Mouse (Mus musculus): Measurements from ENCODE around the gene Slc6a9.

Gene Slc6a9

GRCm38 (mm10) chr4:117878301-117878700, 44.0 kb downstream of the Slc6a9 start:
- DNase-seq (ENCODE audit: low spot score in 2 of 2) = peak in 1 of 2 experiments; percentile 52

GRCm38 (mm10) chr4:117878703-117879102, 44.4 kb downstream of the Slc6a9 start:
- DNase-seq (ENCODE audit: low spot score in 2 of 2) = no peak

GRCm38 (mm10) chr4:117882701-117883691, 48.7 kb downstream of the Slc6a9 start, which contains the start of gene B4galt2:
Gene B4galt2 (minus strand): TSS chr4:117883487.
- DNase-seq (ENCODE audit: low spot score in 2 of 2) = no peak

GRCm38 (mm10) chr4:117884146-117884545, 49.8 kb downstream of the Slc6a9 start:
- DNase-seq (ENCODE audit: low spot score in 2 of 2) = no peak

- no peak for DNase-seq (ENCODE audit: low spot score in 2 of 2)
These were observed 50.8 kb downstream of the Slc6a9 start for GRCm38 (mm10) chr4:117885093-117885492.

GRCm38 (mm10) chr4:117885994-117886393, 51.7 kb downstream of the Slc6a9 start:
- DNase-seq (ENCODE audit: low spot score in 2 of 2) = no peak

- peak in 1 of 2 experiments; percentile 52 for DNase-seq (ENCODE audit: low spot score in 2 of 2)
These were observed 52.3 kb downstream of the Slc6a9 start for GRCm38 (mm10) chr4:117886644-117887043.

GRCm38 (mm10) chr4:117887133-117887532, 52.8 kb downstream of the Slc6a9 start, which contains the start of gene Atp6v0b:
Gene Atp6v0b (minus strand): TSS chr4:117887333.
- peak; percentile 89 to 97 for DNase-seq (ENCODE audit: low spot score in 2 of 2)

- no peak for DNase-seq (ENCODE audit: low spot score in 2 of 2)
These were observed 53.6 kb downstream of the Slc6a9 start for GRCm38 (mm10) chr4:117887920-117888319.

- no peak for DNase-seq (ENCODE audit: low spot score in 2 of 2)
These were observed 55.2 kb downstream of the Slc6a9 start for GRCm38 (mm10) chr4:117889471-117889870.

GRCm38 (mm10) chr4:117890031-117890430, 55.7 kb downstream of the Slc6a9 start:
- DNase-seq (ENCODE audit: low spot score in 2 of 2) = no peak

GRCm38 (mm10) chr4:117890750-117891149, 56.4 kb downstream of the Slc6a9 start:
- no peak for DNase-seq (ENCODE audit: low spot score in 2 of 2)

- DNase-seq (ENCODE audit: low spot score in 2 of 2) = peak; percentile 67 to 88
These were observed 57.4 kb downstream of the Slc6a9 start, which contains the start of gene Dph2 for GRCm38 (mm10) chr4:117891738-117892161. Gene Dph2 (minus strand): TSS chr4:117892032.

GRCm38 (mm10) chr4:117893376-117893775, 59.1 kb downstream of the Slc6a9 start:
- DNase-seq (ENCODE audit: low spot score in 2 of 2) = peak in 1 of 2 experiments; percentile 82

GRCm38 (mm10) chr4:117894601-117895000, 60.3 kb downstream of the Slc6a9 start:
- DNase-seq (ENCODE audit: low spot score in 2 of 2) = no peak

GRCm38 (mm10) chr4:117895339-117895738, 61.0 kb downstream of the Slc6a9 start:
- peak in 1 of 2 experiments; percentile 9 for DNase-seq (ENCODE audit: low spot score in 2 of 2)

- no peak for DNase-seq (ENCODE audit: low spot score in 2 of 2)
These were observed 61.7 kb downstream of the Slc6a9 start for GRCm38 (mm10) chr4:117896031-117896430.

- DNase-seq (ENCODE audit: low spot score in 2 of 2) = no peak
These were observed 63.8 kb downstream of the Slc6a9 start for GRCm38 (mm10) chr4:117898111-117898510.

- no peak for DNase-seq (ENCODE audit: low spot score in 2 of 2)
These were observed 69.8 kb downstream of the Slc6a9 start for GRCm38 (mm10) chr4:117904094-117904493.

- no peak for DNase-seq (ENCODE audit: low spot score in 2 of 2)
These were observed 70.5 kb downstream of the Slc6a9 start for GRCm38 (mm10) chr4:117904761-117905160.

- no peak for DNase-seq (ENCODE audit: low spot score in 2 of 2)
These were observed 71.9 kb downstream of the Slc6a9 start for GRCm38 (mm10) chr4:117906196-117906595.

GRCm38 (mm10) chr4:117908834-117909453, 74.6 kb downstream of the Slc6a9 start:
- DNase-seq (ENCODE audit: low spot score in 2 of 2) = no peak
